Mouse (Mus musculus): ENCODE data around the gene Spock2. TPM values are rescaled to one million over a fixed set of nuclear protein-coding genes. Genes with fewer than 3 reads are reported as not detected.
A peak's percentile ranks its signal among the peaks of the same experiment; 100 is the strongest.

Spock2 gene
- polyA plus RNA-seq, 1 experiment from 2014 or later, result 0.09 TPM

DNA sequence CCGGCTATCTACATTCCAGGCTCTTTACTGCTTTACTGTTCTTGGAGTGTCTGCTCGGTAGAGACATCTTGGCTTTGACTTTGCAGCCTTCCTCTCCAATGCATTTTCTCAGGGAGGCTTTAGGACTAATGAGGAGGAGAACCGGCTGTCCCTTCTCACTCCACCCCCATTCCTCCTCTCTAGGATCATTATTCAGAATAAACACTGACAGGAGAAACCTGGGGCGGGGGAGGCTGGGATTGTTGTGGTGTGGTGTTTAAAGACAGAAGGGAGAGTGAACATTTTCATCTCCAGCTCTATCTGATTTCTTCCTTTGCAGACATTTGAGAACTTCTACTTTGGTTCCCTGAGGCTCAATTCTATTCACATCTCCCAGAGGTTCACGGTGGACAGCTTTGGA is 8.2 kb upstream of the Spock2 start:
- TF ChIP-seq CTCF (IDR thresholded peaks at IDR 0.05; ENCODE audit: low read depth), result no peak
- TF ChIP-seq EP300 (IDR thresholded peaks at IDR 0.05; ENCODE audit: low read depth), result no peak
- H3K4me3 ChIP-seq (ENCODE audit: low read depth, low read length), result no peak overlapping the region
- no peak overlapping the region for H3K9ac ChIP-seq (replicated peaks)
- 85% methylated on average over 5 of the region's 5 CpGs for WGBS (ENCODE audit: insufficient replicate concordance)
- ATAC-seq (no peak), DNase-seq (no peak)
- H3K9me3 ChIP-seq (ENCODE audit: low read length), result no peaks in the 10 kb centered on the region
- no peak overlapping the region for H3K4me2 ChIP-seq (ENCODE audit: low read depth, low read length)
- H3K27ac ChIP-seq (ENCODE audit: low read depth), result no peak overlapping the region
- no peaks in the 10 kb centered on the region for H3K27me3 ChIP-seq (ENCODE audit: insufficient read depth, low read length)
- 0 out of 2 replicates have a peak, but pooled peaks cover 5% of the 10 kb centered on the region for H3K36me3 ChIP-seq (replicated peaks; ENCODE audit: insufficient read depth, low read length)
- H3K4me1 ChIP-seq (ENCODE audit: insufficient read depth), result 0 out of 2 replicates have a peak, but pooled peaks cover 3% of the 10 kb centered on the region

DNA sequence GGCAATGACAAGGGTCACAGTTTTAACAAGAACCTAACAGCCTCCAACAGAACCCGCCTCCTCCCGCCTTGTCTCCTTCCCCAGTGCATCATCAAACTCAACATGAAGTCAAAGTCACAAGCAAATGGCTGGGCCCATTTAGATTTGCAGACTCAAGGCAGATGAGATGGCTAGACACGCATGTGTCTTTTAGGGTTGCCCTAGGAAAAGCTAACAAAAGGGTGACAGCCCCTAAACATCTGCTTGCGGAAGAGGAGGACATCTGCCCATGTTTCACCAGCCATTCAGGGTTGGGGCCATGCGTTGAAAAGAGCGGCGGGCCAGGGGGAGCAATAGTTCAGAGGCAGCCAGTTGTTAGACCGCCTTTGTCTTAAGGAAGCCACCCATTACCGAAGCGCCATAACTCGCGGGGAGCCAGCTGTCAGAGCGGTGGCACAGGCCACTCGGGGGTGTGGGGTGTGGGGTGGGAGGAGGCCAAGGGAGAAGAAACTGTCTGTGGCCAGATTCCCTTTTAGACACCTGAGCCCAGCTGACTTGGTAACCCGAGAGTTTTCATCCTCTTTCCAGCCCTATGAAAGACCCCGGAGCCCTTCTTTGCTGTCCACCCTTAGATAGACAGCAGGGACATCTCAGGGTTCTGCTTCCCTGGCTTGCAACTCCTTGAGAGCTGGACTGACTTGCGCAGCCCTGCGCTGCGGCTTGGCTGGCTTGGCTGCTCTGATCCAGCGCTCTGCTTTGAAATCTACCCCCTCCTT is 451 bp upstream of the Spock2 start:
- Histone ChIP-seq H3K27ac (ENCODE audit: low read depth) (no peak overlapping the region), H3K36me3 (replicated peaks; ENCODE audit: insufficient read depth, low read length) (no peaks in the 10 kb centered on the region), H3K4me2 (ENCODE audit: low read depth, low read length) (no peak overlapping the region), H3K9me3 (ENCODE audit: low read length) (no peaks in the 10 kb centered on the region), H3K4me3 (ENCODE audit: low read depth, low read length) (no peak overlapping the region), H3K4me1 (ENCODE audit: insufficient read depth) (peaks cover 12% of the 10 kb centered on the region; the same call in 1 of the 2 replicates), H3K9ac (replicated peaks) (no peak overlapping the region), H3K27me3 (ENCODE audit: insufficient read depth, low read length) (peaks cover 46% of the 10 kb centered on the region)
- DNase-seq (no peak), ATAC-seq (no peak)
- 31% methylated on average over 20 of the region's 20 CpGs for WGBS (ENCODE audit: insufficient replicate concordance)
- TF ChIP-seq EP300 (IDR thresholded peaks at IDR 0.05; ENCODE audit: low read depth), result no peak
- no peak for TF ChIP-seq CTCF (IDR thresholded peaks at IDR 0.05; ENCODE audit: low read depth)

DNA sequence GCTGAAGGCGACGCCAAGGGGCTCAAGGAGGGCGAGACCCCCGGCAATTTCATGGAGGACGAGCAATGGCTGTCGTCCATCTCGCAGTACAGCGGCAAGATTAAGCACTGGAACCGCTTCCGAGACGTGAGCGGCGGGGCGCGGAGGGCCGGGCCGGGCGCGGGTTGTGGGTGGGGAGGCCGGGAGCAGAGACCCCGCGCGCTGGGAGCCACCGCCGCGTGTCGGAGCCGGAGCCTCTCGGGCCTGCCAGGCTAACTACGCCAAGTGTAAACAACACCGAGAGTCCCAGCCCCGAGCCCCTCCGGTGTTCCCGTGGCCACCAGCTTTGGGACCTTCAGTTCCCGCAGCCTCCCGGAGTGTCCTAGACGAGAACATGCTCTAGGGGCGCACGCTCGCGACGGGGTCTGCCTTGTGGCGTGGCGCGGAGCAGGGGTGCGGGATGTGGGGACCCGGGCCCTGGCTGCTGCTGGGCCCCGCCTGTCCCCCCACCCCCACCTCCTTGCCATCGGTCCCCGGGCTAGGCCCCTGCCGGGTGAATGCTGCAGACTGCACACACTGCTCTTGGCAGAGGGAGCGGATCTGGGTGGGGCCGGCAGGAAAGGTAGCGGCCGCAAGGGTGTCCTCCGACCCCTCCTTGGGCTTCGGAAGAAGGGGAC is 640 bp downstream of the Spock2 start:
- Histone ChIP-seq H3K4me2 (ENCODE audit: low read depth, low read length) (peak overlapping the region; percentile 77), H3K4me1 (ENCODE audit: insufficient read depth) (peaks cover 12% of the 10 kb centered on the region; the same call in 1 of the 2 replicates), H3K4me3 (ENCODE audit: low read depth, low read length) (peak overlapping the region; percentile 46), H3K27ac (ENCODE audit: low read depth) (no peak overlapping the region), H3K9ac (replicated peaks) (peak overlapping the region; percentile 41; the same call in 1 of the 2 replicates), H3K9me3 (ENCODE audit: low read length) (no peaks in the 10 kb centered on the region), H3K36me3 (replicated peaks; ENCODE audit: insufficient read depth, low read length) (no peaks in the 10 kb centered on the region), H3K27me3 (ENCODE audit: insufficient read depth, low read length) (peaks cover 51% of the 10 kb centered on the region)
- DNase-seq (peak; percentile 40), ATAC-seq (peak; percentile 21; the same call in 1 of the 2 replicates)
- 0 out of 2 replicates have a peak, but pooled peaks have one; percentile 10 for TF ChIP-seq CTCF (IDR thresholded peaks at IDR 0.05; ENCODE audit: low read depth)
- no peak for TF ChIP-seq EP300 (IDR thresholded peaks at IDR 0.05; ENCODE audit: low read depth)
- WGBS (ENCODE audit: insufficient replicate concordance), result under 1% methylated on average over 55 of the region's 57 CpGs

DNA sequence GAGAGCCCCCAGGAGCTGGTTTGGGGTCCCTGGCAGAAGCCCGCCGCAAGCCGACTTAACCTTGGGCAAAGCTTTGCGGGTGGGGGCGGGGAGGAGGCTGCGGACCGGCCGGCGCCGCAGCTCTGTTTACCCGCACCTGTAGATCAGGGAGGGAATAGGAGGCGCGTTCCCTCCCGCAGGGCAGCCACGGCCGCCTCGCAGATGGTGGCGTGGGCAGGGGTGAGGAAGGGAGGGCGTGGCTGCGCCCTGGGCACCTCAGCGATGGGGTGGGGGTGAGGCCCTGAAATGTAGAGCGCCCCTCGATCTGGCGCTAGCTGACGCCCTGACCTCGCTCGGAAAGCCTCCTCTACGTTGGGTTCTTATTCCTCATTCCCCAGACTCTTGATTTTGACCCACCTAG is 1.4 kb downstream of the Spock2 start:
- peaks cover 51% of the 10 kb centered on the region for H3K27me3 ChIP-seq (ENCODE audit: insufficient read depth, low read length)
- H3K36me3 ChIP-seq (replicated peaks; ENCODE audit: insufficient read depth, low read length), result no peaks in the 10 kb centered on the region
- H3K9ac ChIP-seq (replicated peaks), result no peak overlapping the region
- no peak for DNase-seq
- TF ChIP-seq EP300 (IDR thresholded peaks at IDR 0.05; ENCODE audit: low read depth), result no peak
- H3K4me3 ChIP-seq (ENCODE audit: low read depth, low read length), result peak overlapping the region; percentile 46
- H3K4me1 ChIP-seq (ENCODE audit: insufficient read depth), result peaks cover 12% of the 10 kb centered on the region; the same call in 1 of the 2 replicates
- H3K9me3 ChIP-seq (ENCODE audit: low read length), result no peaks in the 10 kb centered on the region
- ATAC-seq, result no peak
- no peak overlapping the region for H3K27ac ChIP-seq (ENCODE audit: low read depth)
- H3K4me2 ChIP-seq (ENCODE audit: low read depth, low read length), result peak overlapping the region; percentile 77
- 2% methylated on average over 28 of the region's 28 CpGs for WGBS (ENCODE audit: insufficient replicate concordance)

DNA sequence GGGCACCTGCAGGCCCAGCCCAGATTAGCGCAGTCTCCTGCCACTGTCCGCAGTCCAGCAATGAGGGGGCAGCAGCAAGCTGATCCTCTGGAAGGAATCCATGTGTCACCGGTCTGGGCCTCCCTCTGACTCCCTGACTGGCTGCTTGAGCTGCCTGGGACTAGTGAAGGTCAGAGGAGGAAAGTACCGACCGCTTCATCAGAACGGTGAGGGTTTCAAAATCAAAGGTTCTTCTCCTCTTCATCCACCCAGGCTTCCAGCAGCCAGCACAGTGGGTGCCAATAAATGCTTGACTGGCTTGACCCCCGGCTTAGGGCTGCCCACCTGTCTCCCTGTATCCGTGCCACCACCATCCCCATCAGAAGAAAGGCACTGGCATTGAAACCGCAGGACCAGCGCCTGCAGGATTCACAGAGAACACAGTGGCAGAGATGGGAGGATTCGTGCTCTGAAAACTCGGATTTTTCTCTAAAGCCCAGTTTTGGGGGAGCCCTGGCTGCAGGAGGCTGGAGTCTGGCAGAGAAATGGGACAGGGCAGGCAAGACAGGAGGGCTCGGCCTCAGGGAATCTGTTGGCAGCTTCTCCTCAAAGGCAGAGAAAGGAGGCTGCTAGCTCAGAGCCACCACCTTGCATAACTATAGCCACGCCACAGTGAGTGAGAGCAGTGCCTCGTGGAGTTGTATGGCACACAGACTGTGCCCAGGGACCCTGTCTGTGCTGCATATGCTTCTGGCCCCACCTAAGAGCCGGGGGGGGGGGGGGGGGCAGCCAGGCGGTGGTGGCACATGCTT is 2.5 kb downstream of the Spock2 start:
- 61% methylated on average over 16 of the region's 17 CpGs for WGBS (ENCODE audit: insufficient replicate concordance)
- no peaks in the 10 kb centered on the region for H3K36me3 ChIP-seq (replicated peaks; ENCODE audit: insufficient read depth, low read length)
- H3K4me2 ChIP-seq (ENCODE audit: low read depth, low read length), result no peak overlapping the region
- no peak overlapping the region for H3K9ac ChIP-seq (replicated peaks)
- no peak overlapping the region for H3K4me3 ChIP-seq (ENCODE audit: low read depth, low read length)
- H3K27me3 ChIP-seq (ENCODE audit: insufficient read depth, low read length), result peaks cover 51% of the 10 kb centered on the region
- H3K9me3 ChIP-seq (ENCODE audit: low read length), result no peaks in the 10 kb centered on the region
- H3K27ac ChIP-seq (ENCODE audit: low read depth), result no peak overlapping the region
- ATAC-seq (no peak), DNase-seq (no peak)
- TF ChIP-seq CTCF (IDR thresholded peaks at IDR 0.05; ENCODE audit: low read depth), result no peak
- TF ChIP-seq EP300 (IDR thresholded peaks at IDR 0.05; ENCODE audit: low read depth), result no peak
- peaks cover 12% of the 10 kb centered on the region; the same call in 1 of the 2 replicates for H3K4me1 ChIP-seq (ENCODE audit: insufficient read depth)

DNA sequence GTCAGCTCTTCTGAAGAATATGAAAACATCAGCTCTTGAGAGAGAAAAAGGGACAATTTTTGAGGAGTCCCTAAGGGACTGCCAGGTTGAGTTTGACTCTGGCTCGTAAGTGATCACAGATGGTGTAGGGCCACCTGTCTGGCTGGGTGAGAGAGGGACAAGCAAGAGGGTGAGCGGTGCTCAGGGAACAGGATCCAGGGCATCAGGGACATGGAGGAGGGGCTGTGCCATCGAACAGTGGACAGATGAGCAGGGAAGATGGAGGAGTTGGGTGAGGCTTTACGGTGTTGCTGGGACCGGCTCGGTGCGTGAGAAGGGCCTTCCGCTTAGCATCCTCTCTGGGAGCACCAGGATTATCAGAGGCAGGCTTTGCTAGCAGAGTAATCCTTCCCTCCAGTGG is 3.3 kb downstream of the Spock2 start:
- Histone ChIP-seq H3K27me3 (ENCODE audit: insufficient read depth, low read length) (peaks cover 49% of the 10 kb centered on the region), H3K4me3 (ENCODE audit: low read depth, low read length) (no peak overlapping the region), H3K4me1 (ENCODE audit: insufficient read depth) (peaks cover 12% of the 10 kb centered on the region; the same call in 1 of the 2 replicates), H3K36me3 (replicated peaks; ENCODE audit: insufficient read depth, low read length) (no peaks in the 10 kb centered on the region), H3K9ac (replicated peaks) (no peak overlapping the region), H3K4me2 (ENCODE audit: low read depth, low read length) (no peak overlapping the region), H3K27ac (ENCODE audit: low read depth) (no peak overlapping the region), H3K9me3 (ENCODE audit: low read length) (no peaks in the 10 kb centered on the region)
- 83% methylated on average over 8 of the region's 8 CpGs for WGBS (ENCODE audit: insufficient replicate concordance)
- no peak for DNase-seq
- TF ChIP-seq CTCF (IDR thresholded peaks at IDR 0.05; ENCODE audit: low read depth), result no peak
- TF ChIP-seq EP300 (IDR thresholded peaks at IDR 0.05; ENCODE audit: low read depth), result no peak
- ATAC-seq, result no peak
